Mouse (Mus musculus): ENCODE measurements around the gene Cdca7. TPM values are rescaled to one million over a fixed set of nuclear protein-coding genes. Genes with fewer than 3 reads are reported as not detected.

Gene Cdca7
- 192 and 193 TPM in 2 replicates for total RNA-seq (2017)

DNA sequence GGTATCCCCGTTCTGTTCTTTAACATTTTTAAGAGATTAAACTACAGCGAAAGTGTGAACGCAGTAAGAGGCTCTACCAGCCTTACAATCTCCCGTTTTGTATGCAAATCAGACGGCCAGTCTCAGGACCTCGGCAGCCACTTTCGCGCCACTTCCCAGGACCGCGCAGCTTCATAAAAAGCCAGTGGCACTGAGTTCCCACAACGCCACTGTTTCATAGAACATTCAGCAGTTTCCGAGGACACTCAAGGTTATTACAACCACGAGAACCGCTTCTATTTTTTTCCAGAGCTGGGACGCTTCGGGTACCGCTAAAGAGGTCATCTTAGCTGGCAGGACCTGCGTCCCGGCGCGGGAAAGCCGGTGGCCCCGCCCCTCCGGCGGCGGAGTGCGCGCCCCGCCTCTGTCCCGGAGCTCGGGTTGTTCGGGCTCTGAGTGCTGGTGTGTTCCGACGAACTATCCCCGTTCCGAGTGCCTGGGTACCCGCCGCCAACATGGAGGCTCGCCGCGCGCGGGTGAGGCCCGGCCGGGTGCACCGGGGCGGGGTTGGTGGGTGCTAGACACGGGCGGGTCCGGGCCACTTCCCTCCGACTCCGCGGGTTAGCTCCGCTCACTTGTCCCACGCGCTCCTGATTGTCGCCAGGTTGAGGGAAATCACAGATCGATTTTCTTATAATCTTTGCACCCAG is at the start of gene Cdca7:
Cdca7 (plus strand) TSS at position 363 of the 689 bp plus-strand sequence.
- peak; percentile 60 to 79 for ATAC-seq (replicated peaks in 1 of 2; ENCODE audit: insufficient read depth in 1 of 2, low FRiP score in 2 of 2, low TSS enrichment in 1 of 2, low read depth in 1 of 2, poor library complexity in 2 of 2, severe bottlenecking in 2 of 2)

DNA sequence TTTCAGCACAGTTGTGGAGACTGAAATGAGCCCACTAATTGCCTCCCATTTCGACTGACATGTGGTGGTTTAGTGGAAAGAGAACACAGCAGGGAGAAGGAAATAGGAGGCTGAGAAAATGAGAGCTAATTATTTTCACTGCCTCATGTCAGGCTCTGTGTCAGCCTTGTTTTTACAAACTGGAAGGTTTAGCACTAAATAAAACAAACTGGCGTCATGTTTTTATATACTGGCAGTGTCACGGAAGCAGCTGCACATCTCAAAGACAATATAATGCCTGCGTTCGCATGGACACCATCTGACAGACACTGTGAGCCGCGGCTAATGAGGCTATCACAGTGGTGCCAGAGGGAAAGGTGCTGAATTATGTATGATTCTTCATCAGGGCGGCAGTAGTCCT is 49.2 kb upstream of the Cdca7 start:
- ATAC-seq (replicated peaks in 1 of 2; ENCODE audit: insufficient read depth in 1 of 2, low FRiP score in 2 of 2, low TSS enrichment in 1 of 2, low read depth in 1 of 2, poor library complexity in 2 of 2, severe bottlenecking in 2 of 2) = no peak

DNA sequence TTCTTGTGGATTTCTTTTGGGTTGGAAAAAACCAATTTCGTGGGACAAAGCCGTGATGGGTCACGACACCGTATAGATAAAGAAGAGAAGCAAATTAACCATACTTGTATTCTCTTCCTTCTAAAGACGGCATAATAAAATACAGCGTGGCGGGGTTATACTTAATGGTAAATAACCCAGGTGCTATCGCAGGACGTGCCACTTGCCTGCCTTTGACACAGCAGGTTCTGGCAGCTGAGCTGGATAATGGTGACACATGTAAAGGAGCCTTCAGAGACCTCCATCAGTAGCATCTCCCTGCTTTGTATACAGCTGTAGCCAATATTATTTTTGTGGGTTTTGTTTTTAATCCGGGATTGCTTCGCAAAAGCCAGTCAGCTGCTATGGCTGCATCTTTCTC is 48.7 kb upstream of the Cdca7 start:
- ATAC-seq (replicated peaks in 1 of 2; ENCODE audit: insufficient read depth in 1 of 2, low FRiP score in 2 of 2, low TSS enrichment in 1 of 2, low read depth in 1 of 2, poor library complexity in 2 of 2, severe bottlenecking in 2 of 2) = no peak

DNA sequence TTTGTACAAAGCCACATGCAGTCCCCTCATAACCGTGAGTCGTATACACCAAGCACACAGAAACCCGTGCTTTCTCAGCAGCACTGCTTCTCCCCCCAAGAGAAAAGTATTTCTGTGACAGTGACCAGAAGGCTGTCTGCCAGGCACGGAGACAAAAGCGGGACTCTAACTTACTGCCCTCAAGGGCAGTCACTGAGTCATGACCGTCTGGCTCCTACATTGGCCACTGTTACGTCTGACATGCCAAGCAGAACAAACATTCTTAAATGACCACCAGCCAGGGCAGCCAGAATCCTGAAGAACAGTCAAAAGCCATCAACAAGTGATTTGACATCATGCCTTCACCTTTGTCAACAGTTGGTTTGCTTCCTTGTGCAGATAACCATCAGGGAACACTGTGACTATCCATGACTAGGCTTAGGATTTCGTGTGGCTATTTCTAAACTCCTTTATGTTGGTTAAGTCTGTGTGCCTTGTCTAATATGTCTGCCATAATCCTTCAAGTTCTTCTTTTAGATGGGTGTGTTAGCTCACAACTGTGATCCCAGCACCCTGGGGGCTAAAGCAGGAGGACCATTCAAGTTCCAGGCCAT is 36.9 kb upstream of the Cdca7 start:
- no peak for ATAC-seq (replicated peaks in 1 of 2; ENCODE audit: insufficient read depth in 1 of 2, low FRiP score in 2 of 2, low TSS enrichment in 1 of 2, low read depth in 1 of 2, poor library complexity in 2 of 2, severe bottlenecking in 2 of 2)

DNA sequence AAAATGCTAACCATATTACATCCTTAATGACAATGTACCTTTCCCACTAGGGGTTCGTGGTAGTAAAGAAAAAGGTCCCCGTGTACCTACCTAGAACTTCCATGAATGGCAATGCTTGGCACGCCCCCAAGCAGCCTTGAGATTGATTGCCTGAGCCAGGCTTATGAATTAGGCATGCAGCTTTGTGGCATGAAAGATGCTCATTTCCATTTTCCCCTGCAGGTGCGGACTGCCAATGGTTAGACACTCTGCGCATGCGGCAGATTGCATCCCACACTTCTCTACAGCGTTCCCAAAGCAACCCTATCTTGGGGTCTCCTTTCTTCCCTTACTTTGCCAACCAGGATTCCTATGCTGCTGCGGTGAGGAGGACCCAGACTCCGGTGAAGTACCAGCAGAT is 34.9 kb upstream of the Cdca7 start:
- ATAC-seq (replicated peaks in 1 of 2; ENCODE audit: insufficient read depth in 1 of 2, low FRiP score in 2 of 2, low TSS enrichment in 1 of 2, low read depth in 1 of 2, poor library complexity in 2 of 2, severe bottlenecking in 2 of 2) = no peak

DNA sequence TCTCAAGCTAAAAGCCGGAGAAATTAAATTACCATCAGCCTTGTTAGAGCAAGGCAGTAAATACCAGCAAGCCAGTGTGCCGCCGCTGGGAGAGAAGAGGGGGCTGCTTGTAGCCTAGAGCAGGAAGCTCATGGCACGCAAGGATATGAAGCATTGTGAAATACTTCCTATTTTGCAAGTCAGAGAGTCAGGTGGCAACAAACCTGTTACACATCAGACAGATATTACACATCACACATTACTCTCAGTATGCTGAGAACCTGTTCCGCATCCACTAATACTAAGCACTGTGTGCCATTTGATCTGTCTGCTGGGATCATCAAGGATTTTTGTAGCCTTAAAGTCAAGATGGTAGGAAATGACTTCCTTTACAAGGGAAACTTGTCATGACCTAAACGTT is 33.1 kb upstream of the Cdca7 start:
- ATAC-seq (replicated peaks in 1 of 2; ENCODE audit: insufficient read depth in 1 of 2, low FRiP score in 2 of 2, low TSS enrichment in 1 of 2, low read depth in 1 of 2, poor library complexity in 2 of 2, severe bottlenecking in 2 of 2) = peak; percentile 56 to 77; a peak in 2 of 4 replicates

DNA sequence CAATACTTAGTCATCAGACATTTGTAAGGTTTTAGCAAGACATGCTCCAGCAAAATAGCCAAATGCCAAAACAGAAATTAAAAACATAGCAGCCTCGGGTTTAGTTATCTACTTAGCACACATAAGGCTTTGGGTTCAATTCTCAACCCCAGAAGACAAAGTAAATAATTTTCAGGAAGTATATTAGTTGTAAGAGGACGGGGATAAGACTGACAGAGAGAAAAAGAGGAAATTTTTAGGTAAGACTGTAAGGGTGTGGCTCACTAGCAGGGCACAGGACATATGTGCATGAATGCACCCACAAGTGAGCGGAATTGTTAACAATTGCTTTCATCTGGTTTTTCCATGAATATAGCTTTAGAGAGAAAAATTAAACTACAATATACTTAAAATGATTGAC is 32.0 kb upstream of the Cdca7 start:
- ATAC-seq (replicated peaks in 1 of 2; ENCODE audit: insufficient read depth in 1 of 2, low FRiP score in 2 of 2, low TSS enrichment in 1 of 2, low read depth in 1 of 2, poor library complexity in 2 of 2, severe bottlenecking in 2 of 2) = no peak

DNA sequence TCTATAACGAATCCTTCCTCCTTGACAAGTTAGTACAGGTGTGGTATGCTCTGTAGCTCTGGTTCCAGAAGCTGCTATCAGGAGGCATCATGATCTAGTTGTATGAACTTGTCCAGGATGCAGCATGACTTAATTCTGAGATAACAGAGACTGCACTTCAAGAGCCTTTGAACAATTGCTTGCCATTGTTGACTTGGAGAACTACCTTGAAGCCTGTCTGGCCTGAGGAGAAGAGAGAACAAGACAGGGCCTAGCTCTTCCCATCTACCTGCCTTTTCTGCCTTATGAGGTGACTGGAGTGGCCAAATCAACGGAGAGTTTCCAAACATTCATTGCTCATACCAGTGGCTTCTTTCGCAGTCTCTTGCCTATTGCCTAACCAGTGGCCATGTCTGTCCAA is 29.9 kb upstream of the Cdca7 start:
- peak in 1 of 2 experiments; percentile 11; a peak in 1 of 4 replicates for ATAC-seq (replicated peaks in 1 of 2; ENCODE audit: insufficient read depth in 1 of 2, low FRiP score in 2 of 2, low TSS enrichment in 1 of 2, low read depth in 1 of 2, poor library complexity in 2 of 2, severe bottlenecking in 2 of 2)

DNA sequence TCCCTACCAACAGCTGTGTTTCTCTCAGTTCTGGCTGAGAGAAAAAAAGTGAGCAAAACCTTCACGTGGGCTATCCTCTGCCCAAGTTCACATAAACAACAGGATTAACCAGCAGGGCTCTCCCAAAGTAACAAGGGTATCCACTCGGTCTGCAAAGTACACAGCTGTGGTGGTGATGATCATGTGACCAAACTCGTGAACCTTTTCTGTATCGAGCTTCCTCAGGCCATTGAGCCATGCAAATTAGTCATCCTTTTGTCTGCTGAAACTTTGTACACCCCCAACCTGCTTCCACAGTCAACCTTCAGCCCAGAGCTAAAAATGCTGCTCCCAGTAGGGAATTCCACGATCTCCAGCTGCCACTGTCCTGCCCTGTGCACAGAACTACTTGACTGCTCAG is 29.3 kb upstream of the Cdca7 start:
- ATAC-seq (replicated peaks in 1 of 2; ENCODE audit: insufficient read depth in 1 of 2, low FRiP score in 2 of 2, low TSS enrichment in 1 of 2, low read depth in 1 of 2, poor library complexity in 2 of 2, severe bottlenecking in 2 of 2) = no peak

DNA sequence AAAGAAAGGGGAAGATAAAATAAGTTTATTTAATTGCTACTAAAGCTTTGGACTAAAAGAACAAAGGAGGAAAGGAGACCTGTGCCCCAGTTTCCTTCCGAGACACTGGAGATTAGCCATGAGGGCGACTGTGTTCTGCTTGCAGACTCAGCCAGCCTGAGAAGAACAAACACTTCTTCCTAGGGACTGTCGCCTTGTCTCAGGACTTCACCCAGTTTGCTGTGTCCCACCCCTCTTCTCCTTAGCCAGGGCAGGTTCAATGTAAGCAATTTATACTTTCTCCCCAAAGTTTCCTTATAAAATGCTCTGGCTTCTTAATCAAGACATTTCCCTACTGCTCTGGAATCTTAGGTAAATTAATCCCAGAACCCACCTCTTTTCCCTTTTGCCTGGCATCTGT is 22.4 kb upstream of the Cdca7 start:
- no peak for ATAC-seq (replicated peaks in 1 of 2; ENCODE audit: insufficient read depth in 1 of 2, low FRiP score in 2 of 2, low TSS enrichment in 1 of 2, low read depth in 1 of 2, poor library complexity in 2 of 2, severe bottlenecking in 2 of 2)

DNA sequence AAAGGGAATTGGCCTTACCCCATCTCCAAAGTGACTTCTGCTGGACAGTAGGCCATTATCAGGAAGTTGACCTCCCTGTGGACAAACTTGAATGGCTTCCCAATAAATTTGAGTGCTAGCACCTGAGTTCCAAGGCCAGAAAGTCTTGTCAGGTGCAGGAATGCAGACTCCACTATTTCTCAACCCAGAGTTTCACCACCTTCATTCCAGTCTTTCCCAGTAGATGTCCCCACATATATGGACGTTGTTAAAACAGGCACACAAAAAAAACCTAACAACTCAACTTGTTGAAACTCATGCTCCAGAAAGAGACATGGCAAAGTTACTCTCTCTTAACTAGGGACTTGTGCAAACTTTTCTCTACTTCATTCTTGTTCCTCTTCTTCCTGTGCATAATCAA is 19.8 kb upstream of the Cdca7 start:
- ATAC-seq (replicated peaks in 1 of 2; ENCODE audit: insufficient read depth in 1 of 2, low FRiP score in 2 of 2, low TSS enrichment in 1 of 2, low read depth in 1 of 2, poor library complexity in 2 of 2, severe bottlenecking in 2 of 2) = no peak

DNA sequence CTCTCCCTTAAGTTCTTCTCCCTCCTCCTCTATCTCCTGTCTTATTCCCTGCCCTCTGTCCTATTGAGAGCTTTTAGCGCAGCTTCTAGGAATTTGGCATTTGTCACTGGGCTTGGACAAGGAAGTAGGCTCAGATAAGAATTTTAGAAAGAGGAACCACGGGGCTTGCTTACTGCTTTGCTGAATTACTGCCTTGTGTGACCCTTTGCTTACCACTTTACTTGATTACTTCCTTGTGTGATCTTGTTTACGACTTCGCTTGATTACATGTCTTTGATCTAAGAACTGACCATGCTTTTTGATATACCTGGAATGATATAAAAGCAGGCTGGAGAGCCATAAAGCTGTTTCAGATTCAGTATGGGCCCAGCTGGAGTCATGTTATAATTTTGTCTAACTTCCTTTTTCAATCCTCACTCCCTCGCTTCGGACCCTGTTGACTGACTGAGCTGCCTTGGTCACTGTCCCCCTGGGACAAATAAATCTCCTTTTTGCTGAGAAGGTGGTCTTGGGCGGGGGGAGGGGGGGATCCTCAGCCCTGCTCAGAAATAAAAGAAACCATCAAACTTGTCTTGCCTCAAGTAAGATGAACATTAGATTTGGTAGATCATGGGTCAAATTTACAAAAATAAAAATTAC is 11.5 kb upstream of the Cdca7 start:
- ATAC-seq (replicated peaks in 1 of 2; ENCODE audit: insufficient read depth in 1 of 2, low FRiP score in 2 of 2, low TSS enrichment in 1 of 2, low read depth in 1 of 2, poor library complexity in 2 of 2, severe bottlenecking in 2 of 2) = peak in 1 of 2 experiments; percentile 53; a peak in 3 of 4 replicates

DNA sequence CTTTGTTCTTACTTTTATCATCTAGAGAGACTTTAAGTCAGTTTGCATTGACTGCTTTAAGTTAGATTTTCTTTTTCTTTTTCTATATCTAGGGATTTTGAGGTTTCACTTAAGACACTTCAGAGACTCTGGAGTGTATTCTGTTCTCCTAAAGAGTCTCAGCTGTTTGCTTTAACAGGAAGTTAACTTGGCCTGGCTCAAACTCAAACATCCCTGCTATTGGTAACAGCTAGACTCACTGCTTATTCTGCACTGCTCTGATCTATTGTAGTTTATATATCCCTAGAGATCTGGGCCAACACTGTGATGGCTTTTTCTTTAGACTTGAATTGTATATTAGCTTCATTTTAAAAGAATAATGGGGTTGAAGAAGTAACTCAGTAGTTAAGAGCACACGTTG is 8.4 kb upstream of the Cdca7 start:
- ATAC-seq (replicated peaks in 1 of 2; ENCODE audit: insufficient read depth in 1 of 2, low FRiP score in 2 of 2, low TSS enrichment in 1 of 2, low read depth in 1 of 2, poor library complexity in 2 of 2, severe bottlenecking in 2 of 2) = no peak

DNA sequence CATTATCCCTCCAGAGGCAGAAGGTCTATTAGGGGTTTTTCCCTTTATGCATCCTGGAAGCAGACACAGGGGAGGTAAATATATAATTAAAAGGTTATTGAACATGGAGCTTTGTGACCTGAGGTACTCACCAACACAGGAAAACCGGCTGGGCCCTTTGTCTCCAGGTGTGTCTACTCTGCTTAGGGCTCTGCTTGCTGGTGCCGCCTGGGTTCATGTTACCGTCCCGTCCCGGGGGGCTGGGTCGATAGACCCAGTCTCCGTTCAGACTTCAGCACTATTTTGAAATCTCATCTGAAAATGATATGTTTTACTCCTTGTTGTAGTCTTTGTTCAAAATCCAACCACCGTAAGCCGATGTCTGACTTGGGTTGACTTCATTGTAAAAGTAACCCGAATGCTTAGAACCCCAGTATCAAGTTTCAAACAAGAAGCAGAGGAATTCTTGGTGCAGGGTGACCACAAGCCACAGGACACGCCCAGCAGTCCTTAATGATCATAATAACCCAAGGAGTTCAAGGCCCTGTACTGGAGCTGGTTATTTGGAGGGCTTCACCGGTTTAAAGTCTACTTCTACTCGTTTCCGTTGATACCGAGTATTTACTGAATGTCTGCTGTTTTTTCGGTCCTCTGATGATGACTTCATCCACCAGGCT is 4.4 kb upstream of the Cdca7 start:
- ATAC-seq (replicated peaks in 1 of 2; ENCODE audit: insufficient read depth in 1 of 2, low FRiP score in 2 of 2, low TSS enrichment in 1 of 2, low read depth in 1 of 2, poor library complexity in 2 of 2, severe bottlenecking in 2 of 2) = no peak

DNA sequence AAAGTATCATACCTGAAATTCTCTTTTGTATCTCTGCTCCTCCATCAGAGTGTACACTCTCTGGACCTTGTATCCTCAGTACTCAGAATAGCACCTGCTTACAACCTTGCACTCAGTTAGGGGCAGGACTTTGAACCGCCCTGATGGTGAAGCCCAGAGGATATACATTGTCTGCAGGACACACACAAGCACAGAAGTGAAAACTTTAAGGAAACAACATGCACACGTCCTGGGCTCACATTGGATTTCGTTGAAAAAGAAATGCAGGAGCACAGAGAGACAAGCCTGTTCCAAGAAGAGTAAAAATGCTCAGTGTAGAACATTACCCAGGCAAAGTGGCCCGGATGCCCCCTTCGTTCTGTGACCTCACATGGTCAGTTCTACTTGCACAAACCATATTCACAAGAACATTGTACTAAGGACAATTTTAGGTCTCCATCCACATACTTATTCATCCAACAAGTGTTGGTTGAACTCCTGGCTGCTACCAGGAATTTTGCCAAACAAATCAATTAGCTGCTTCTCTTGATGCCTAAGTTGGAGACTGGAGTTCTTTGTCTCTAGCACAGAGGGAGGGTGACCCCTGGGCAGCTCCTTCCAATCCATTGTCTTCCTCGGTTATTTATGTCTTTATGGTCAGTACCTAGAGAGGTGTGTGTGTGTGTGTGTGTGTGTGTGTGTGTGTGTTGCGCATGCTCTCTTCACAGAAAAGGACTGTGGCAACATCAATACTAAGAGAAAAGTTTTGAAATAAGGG is 1.2 kb upstream of the Cdca7 start:
- no peak for ATAC-seq (replicated peaks in 1 of 2; ENCODE audit: insufficient read depth in 1 of 2, low FRiP score in 2 of 2, low TSS enrichment in 1 of 2, low read depth in 1 of 2, poor library complexity in 2 of 2, severe bottlenecking in 2 of 2)

DNA sequence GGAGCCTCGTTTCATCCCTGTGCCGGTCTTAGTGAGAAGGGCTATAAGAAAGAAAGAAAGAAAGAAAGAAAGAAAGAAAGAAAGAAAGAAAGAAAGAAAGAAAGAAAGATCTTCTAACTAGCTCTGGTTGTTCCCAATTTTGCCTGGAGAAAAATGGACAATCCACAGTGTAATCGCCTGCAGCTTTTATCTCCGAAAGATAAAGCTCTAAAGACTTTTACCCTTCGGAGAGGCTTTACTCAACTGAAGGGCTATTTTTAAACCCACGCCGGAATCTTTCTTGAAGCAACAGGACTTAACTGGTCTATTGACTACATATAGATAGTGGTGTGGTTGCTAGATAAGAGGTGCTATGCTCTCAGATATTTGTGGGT is 549 bp upstream of the Cdca7 start:
- no peak for ATAC-seq (replicated peaks in 1 of 2; ENCODE audit: insufficient read depth in 1 of 2, low FRiP score in 2 of 2, low TSS enrichment in 1 of 2, low read depth in 1 of 2, poor library complexity in 2 of 2, severe bottlenecking in 2 of 2)

DNA sequence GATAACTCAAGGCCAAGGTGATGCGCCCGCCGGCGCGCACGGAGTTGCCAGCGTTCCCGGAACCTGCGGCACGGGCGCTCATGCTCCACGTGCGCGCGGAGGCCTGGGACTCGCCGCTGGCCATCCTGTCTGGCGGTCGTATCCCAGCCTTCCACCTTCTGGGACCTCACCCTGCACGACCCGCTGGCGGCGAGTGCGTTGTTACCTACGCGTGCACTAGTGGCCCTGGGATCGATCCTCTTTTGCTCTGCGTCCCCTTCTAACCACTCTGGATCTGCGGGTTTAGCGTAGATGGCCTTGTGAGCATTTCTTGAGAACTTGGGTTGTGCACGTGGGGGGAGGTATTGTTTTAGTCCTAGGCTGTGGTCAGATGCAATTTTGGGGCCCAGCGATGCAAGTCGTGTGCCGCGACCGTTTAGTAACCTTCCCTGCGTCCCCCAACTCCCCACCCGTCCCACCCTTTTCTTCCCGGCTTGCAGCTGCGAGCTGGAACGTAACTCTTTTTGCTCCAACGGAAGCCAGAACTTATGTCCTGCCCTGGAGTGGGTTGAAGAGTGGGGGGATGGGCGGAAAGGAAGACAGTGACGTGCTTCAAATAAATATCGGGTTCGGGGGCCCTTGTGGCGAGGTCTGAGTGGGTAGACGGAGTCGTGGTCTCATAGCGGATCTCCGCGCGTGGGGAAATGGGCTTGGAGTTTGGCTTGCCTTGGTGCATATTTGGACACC is 690 bp downstream of the Cdca7 start:
- peak in 1 of 2 experiments; percentile 37; a peak in 2 of 4 replicates for ATAC-seq (replicated peaks in 1 of 2; ENCODE audit: insufficient read depth in 1 of 2, low FRiP score in 2 of 2, low TSS enrichment in 1 of 2, low read depth in 1 of 2, poor library complexity in 2 of 2, severe bottlenecking in 2 of 2)
